Mouse (Mus musculus): ENCODE results near the gene Olfr918. TPM values are rescaled to one million over a fixed set of nuclear protein-coding genes. Genes with fewer than 3 reads are reported as not detected.

Gene Olfr918
- not detected in 2 replicates for polyA plus RNA-seq (2014; fragmentation: Nextera tagmentation; extraction: Ambion mirVana)

- Histone ChIP-seq H3K9me3 (ENCODE audit: control insufficient read depth, low read length) (no peaks in the 10 kb centered on the region), H3K4me1 (replicated peaks; ENCODE audit: control insufficient read depth, insufficient read depth, low read length) (no peaks in the 10 kb centered on the region), H3K27ac (ENCODE audit: low read depth, low read length) (no peak within 1 kb of the TSS), H3K27me3 (ENCODE audit: control insufficient read depth, insufficient read depth, low read length) (no peaks in the 10 kb centered on the region), H3K36me3 (ENCODE audit: control insufficient read depth, insufficient read depth, low read length) (no peaks in the 10 kb centered on the region), H3K4me2 (ENCODE audit: low read depth, low read length, severe bottlenecking) (no peak within 1 kb of the TSS), H3K4me3 (ENCODE audit: low read depth, low read length) (no peak within 1 kb of the TSS), H3K9ac (ENCODE audit: low read length) (no peak within 1 kb of the TSS)
- no peak for ATAC-seq (replicated peaks; ENCODE audit: low FRiP score)
- 88% methylated on average over 2 of the region's 2 CpGs for WGBS
- no peak for DNase-seq (ENCODE audit: low spot score)
Measured at GRCm38 (mm10) chr9:38674501-38674900, at the start of gene Olfr918. Olfr918 (minus strand) TSS chr9:38674601.

GRCm38 (mm10) chr9:38724044-38724443, 49.6 kb upstream of the Olfr918 start:
- Histone ChIP-seq H3K36me3 (ENCODE audit: control insufficient read depth, insufficient read depth, low read length) (no peaks in the 10 kb centered on the region), H3K27me3 (ENCODE audit: control insufficient read depth, insufficient read depth, low read length) (no peaks in the 10 kb centered on the region), H3K4me1 (replicated peaks; ENCODE audit: control insufficient read depth, insufficient read depth, low read length) (no peaks in the 10 kb centered on the region), H3K4me3 (ENCODE audit: low read depth, low read length) (no peak overlapping the region), H3K9ac (ENCODE audit: low read length) (no peak overlapping the region), H3K4me2 (ENCODE audit: low read depth, low read length, severe bottlenecking) (no peak overlapping the region), H3K27ac (ENCODE audit: low read depth, low read length) (no peak overlapping the region), H3K9me3 (ENCODE audit: control insufficient read depth, low read length) (no peaks in the 10 kb centered on the region)
- WGBS: 89% methylated on average over 1 of the region's 1 CpGs
- DNase-seq (ENCODE audit: low spot score): no peak
- no peak for ATAC-seq (replicated peaks; ENCODE audit: low FRiP score)

- Histone ChIP-seq H3K9me3 (ENCODE audit: control insufficient read depth, low read length) (no peaks in the 10 kb centered on the region), H3K27me3 (ENCODE audit: control insufficient read depth, insufficient read depth, low read length) (no peaks in the 10 kb centered on the region), H3K4me2 (ENCODE audit: low read depth, low read length, severe bottlenecking) (peak overlapping the region; percentile 36), H3K4me3 (ENCODE audit: low read depth, low read length) (peak overlapping the region; percentile 36), H3K9ac (ENCODE audit: low read length) (no peak overlapping the region; the same call in 1 of the 2 replicates), H3K27ac (ENCODE audit: low read depth, low read length) (no peak overlapping the region), H3K36me3 (ENCODE audit: control insufficient read depth, insufficient read depth, low read length) (no peaks in the 10 kb centered on the region), H3K4me1 (replicated peaks; ENCODE audit: control insufficient read depth, insufficient read depth, low read length) (no peaks in the 10 kb centered on the region)
- DNase-seq (ENCODE audit: low spot score) (no peak), ATAC-seq (replicated peaks; ENCODE audit: low FRiP score) (peak; percentile 25; the same call in 1 of the 2 replicates)
- WGBS: 2% methylated on average over 3 of the region's 3 CpGs
Measured at GRCm38 (mm10) chr9:38718927-38719441, 44.6 kb upstream of the Olfr918 start.

DNA sequence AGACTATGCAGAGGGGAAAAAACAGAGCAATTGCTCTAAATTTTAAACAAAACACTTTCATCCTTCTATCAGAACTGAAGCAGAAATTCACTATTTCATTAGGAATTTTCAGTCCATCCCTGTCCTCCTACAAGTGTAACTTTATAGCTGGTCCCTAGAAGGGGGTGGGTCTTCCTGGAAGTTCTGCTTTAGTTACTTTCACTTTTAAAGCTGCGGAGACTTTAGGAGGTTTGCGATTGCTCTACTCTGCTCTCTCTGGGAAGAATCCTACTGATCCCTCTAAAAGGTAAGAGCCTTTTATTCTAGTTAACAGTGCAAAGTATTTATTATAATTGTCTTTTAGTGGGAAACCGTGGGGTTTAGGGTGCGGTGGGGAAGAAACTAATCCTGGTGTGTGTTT, 43.7 kb upstream of the Olfr918 start, which contains the start of gene Vwa5a:
Vwa5a (plus strand) TSS at position 167 of the 400 bp plus-strand sequence.
- peak within 1 kb of the TSS; percentile 36 for H3K4me2 ChIP-seq (ENCODE audit: low read depth, low read length, severe bottlenecking)
- peak within 1 kb of the TSS; percentile 43 for H3K9ac ChIP-seq (ENCODE audit: low read length)
- ATAC-seq (replicated peaks; ENCODE audit: low FRiP score): peak; percentile 75
- WGBS: 3% methylated on average over 4 of the region's 4 CpGs
- H3K27me3 ChIP-seq (ENCODE audit: control insufficient read depth, insufficient read depth, low read length): no peaks in the 10 kb centered on the region
- H3K4me3 ChIP-seq (ENCODE audit: low read depth, low read length): peak within 1 kb of the TSS; percentile 36
- H3K27ac ChIP-seq (ENCODE audit: low read depth, low read length): no peak within 1 kb of the TSS
- no peaks in the 10 kb centered on the region for H3K4me1 ChIP-seq (replicated peaks; ENCODE audit: control insufficient read depth, insufficient read depth, low read length)
- no peaks in the 10 kb centered on the region for H3K36me3 ChIP-seq (ENCODE audit: control insufficient read depth, insufficient read depth, low read length)
- no peaks in the 10 kb centered on the region for H3K9me3 ChIP-seq (ENCODE audit: control insufficient read depth, low read length)
- DNase-seq (ENCODE audit: low spot score): no peak

- WGBS: 82% methylated on average over 2 of the region's 2 CpGs
- H3K4me2 ChIP-seq (ENCODE audit: low read depth, low read length, severe bottlenecking): no peak overlapping the region
- H3K9ac ChIP-seq (ENCODE audit: low read length): no peak overlapping the region
- H3K27ac ChIP-seq (ENCODE audit: low read depth, low read length): no peak overlapping the region
- DNase-seq (ENCODE audit: low spot score) (no peak), ATAC-seq (replicated peaks; ENCODE audit: low FRiP score) (no peak)
- H3K4me3 ChIP-seq (ENCODE audit: low read depth, low read length): no peak overlapping the region
- no peaks in the 10 kb centered on the region for H3K27me3 ChIP-seq (ENCODE audit: control insufficient read depth, insufficient read depth, low read length)
- no peaks in the 10 kb centered on the region for H3K36me3 ChIP-seq (ENCODE audit: control insufficient read depth, insufficient read depth, low read length)
- H3K9me3 ChIP-seq (ENCODE audit: control insufficient read depth, low read length): no peaks in the 10 kb centered on the region
- H3K4me1 ChIP-seq (replicated peaks; ENCODE audit: control insufficient read depth, insufficient read depth, low read length): no peaks in the 10 kb centered on the region
Measured at GRCm38 (mm10) chr9:38672887-38673286, 1.5 kb downstream of the Olfr918 start.

DNA sequence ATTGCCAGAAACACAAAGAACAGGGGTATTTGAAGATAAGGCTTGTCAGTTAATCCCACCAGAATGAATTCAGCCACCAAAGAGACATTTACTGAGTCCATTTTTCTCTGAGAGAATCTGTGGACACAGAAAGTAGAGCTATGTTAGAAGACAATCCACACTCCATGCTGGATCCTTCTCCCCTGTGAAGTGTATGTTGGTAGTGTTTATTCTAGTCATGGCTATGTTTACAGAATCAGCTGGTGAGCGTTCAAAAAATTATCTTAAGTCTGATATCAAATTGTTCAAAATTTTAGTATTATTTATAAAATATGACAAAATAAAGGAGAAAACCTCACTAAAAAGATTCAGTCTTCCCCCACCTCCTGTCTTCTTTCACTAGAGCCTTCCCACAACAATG, 8.7 kb downstream of the Olfr918 start, which contains the start of gene Olfr917:
Olfr917 (minus strand) TSS at position 101 of the 400 bp plus-strand sequence.
- DNase-seq (ENCODE audit: low spot score) (no peak), ATAC-seq (replicated peaks; ENCODE audit: low FRiP score) (no peak)
- H3K4me3 ChIP-seq (ENCODE audit: low read depth, low read length): no peak within 1 kb of the TSS
- no peak within 1 kb of the TSS for H3K4me2 ChIP-seq (ENCODE audit: low read depth, low read length, severe bottlenecking)
- no peaks in the 10 kb centered on the region for H3K27me3 ChIP-seq (ENCODE audit: control insufficient read depth, insufficient read depth, low read length)
- 97% methylated on average over 1 of the region's 1 CpGs for WGBS
- H3K4me1 ChIP-seq (replicated peaks; ENCODE audit: control insufficient read depth, insufficient read depth, low read length): no peaks in the 10 kb centered on the region
- H3K27ac ChIP-seq (ENCODE audit: low read depth, low read length): no peak within 1 kb of the TSS
- H3K9ac ChIP-seq (ENCODE audit: low read length): no peak within 1 kb of the TSS
- no peaks in the 10 kb centered on the region for H3K36me3 ChIP-seq (ENCODE audit: control insufficient read depth, insufficient read depth, low read length)
- H3K9me3 ChIP-seq (ENCODE audit: control insufficient read depth, low read length): no peaks in the 10 kb centered on the region

DNA sequence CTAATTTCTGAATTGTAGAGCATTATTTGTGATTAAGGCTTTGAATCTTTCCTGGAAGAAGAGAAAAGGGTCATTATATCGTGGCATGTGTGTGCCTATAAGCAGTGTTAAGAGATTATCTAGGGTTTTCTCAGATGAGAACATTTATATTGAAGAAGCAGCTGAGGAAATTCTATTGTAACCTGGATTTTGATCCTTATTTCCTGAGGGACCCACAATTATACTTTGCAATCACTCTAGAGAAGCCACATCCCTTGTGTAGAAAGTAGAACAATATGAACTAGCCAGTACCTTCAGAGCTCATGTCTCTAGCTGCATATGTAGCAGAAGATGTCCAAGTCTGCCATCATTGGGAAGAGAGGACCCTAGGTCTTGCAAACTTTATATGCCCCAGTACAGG, 14.6 kb downstream of the Olfr918 start, which contains the start of gene Olfr916:
Olfr916 (minus strand) TSS at position 101 of the 400 bp plus-strand sequence.
- Histone ChIP-seq H3K9ac (ENCODE audit: low read length) (no peak within 1 kb of the TSS), H3K36me3 (ENCODE audit: control insufficient read depth, insufficient read depth, low read length) (no peaks in the 10 kb centered on the region), H3K4me1 (replicated peaks; ENCODE audit: control insufficient read depth, insufficient read depth, low read length) (no peaks in the 10 kb centered on the region), H3K27ac (ENCODE audit: low read depth, low read length) (no peak within 1 kb of the TSS), H3K4me2 (ENCODE audit: low read depth, low read length, severe bottlenecking) (no peak within 1 kb of the TSS), H3K27me3 (ENCODE audit: control insufficient read depth, insufficient read depth, low read length) (no peaks in the 10 kb centered on the region), H3K9me3 (ENCODE audit: control insufficient read depth, low read length) (no peaks in the 10 kb centered on the region), H3K4me3 (ENCODE audit: low read depth, low read length) (no peak within 1 kb of the TSS)
- no peak for ATAC-seq (replicated peaks; ENCODE audit: low FRiP score)
- no peak for DNase-seq (ENCODE audit: low spot score)
- 71% methylated on average over 1 of the region's 1 CpGs for WGBS

DNA sequence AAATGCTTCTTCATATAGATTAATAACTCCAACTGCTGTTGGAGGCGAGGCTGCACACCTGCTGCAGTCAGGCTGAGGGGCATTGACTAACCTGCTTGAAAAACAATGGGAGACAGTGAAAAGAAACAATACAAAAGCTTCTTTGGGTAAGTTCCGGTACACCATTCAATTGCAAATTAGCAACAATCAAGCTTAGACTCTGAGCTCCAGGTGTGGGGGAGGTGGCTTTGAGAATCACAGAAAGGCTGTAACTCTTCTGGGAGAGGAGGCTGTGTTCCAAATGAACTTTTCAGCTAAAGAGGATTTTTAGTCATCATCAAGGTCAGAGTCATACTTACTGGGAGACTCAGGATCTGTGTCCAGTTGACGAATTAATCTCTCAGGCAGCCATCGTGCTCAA, 42.0 kb downstream of the Olfr918 start:
- H3K4me2 ChIP-seq (ENCODE audit: low read depth, low read length, severe bottlenecking): no peak overlapping the region
- WGBS: 78% methylated on average over 4 of the region's 4 CpGs
- H3K27ac ChIP-seq (ENCODE audit: low read depth, low read length): no peak overlapping the region
- no peak for DNase-seq (ENCODE audit: low spot score)
- H3K4me1 ChIP-seq (replicated peaks; ENCODE audit: control insufficient read depth, insufficient read depth, low read length): no peaks in the 10 kb centered on the region
- H3K9me3 ChIP-seq (ENCODE audit: control insufficient read depth, low read length): no peaks in the 10 kb centered on the region
- H3K36me3 ChIP-seq (ENCODE audit: control insufficient read depth, insufficient read depth, low read length): no peaks in the 10 kb centered on the region
- no peak for ATAC-seq (replicated peaks; ENCODE audit: low FRiP score)
- H3K27me3 ChIP-seq (ENCODE audit: control insufficient read depth, insufficient read depth, low read length): no peaks in the 10 kb centered on the region
- no peak overlapping the region for H3K4me3 ChIP-seq (ENCODE audit: low read depth, low read length)
- no peak overlapping the region for H3K9ac ChIP-seq (ENCODE audit: low read length)

Data from forebrain, embryonic 11.5 days (tissue).